Mouse (Mus musculus) embryonic stem cell, embryonic (primary cell): ENCODE measurements around the gene Senp3.

Experiments used
- CTCF ChIA-PET, 4 experiments: fragments of 300-600 bp in 2 of 4; fragments of 350-600 bp in 2 of 4; sonication (Branson Sonifier 250); formaldehyde crosslinking; loops; one replicate each; lab custom pipeline; 2022; ENCODE audit warnings: inconsistent platforms in 2 of 4; lab: Charles Lee
- POLR2A ChIA-PET, 4 experiments: fragments of 300-600 bp in 2 of 4; fragments of 350-600 bp in 2 of 4; sonication (Branson Sonifier 250); formaldehyde crosslinking; loops; one replicate each; lab custom pipeline; 2022; ENCODE audit warnings: antibody characterized with exemption in 4 of 4, inconsistent platforms in 1 of 4; lab: Charles Lee

The Senp3 gene

GRCm38 (mm10) chr11:69681314-69682208, at the start of gene Senp3:
Senp3 (minus strand) TSS chr11:69682084.
- CTCF ChIA-PET = interaction anchor here (0.6 to 8.3 kb wide), 26 partner anchors 9 to 267 kb away, joined by 3 to 155 read pairs (median 5); partner anchors contain the start of genes Sox15 (in 2 of the 4), Eif4a1 (in 1 of the 4) and Fxr2 (in 1 of the 4)
- POLR2A ChIA-PET = interaction anchor here (0.5 to 16.3 kb wide), 103 partner anchors 8 to 990 kb away, joined by 3 to 672 read pairs (median 5); partner anchors contain the start of genes Eif4a1 (in 4 of the 4), Sox15 (in 4 of the 4), Cd68 (in 3 of the 4) and Mpdu1 (in 3 of the 4)

- POLR2A ChIA-PET = interaction anchor here (0.5 to 9.6 kb wide), 22 partner anchors 8 to 290 kb away, joined by 3 to 107 read pairs (median 4); partner anchors contain the start of genes Acap1 (in 1 of the 4), Eif5a (in 1 of the 4), Polr2a (in 1 of the 4) and Tmem95 (in 1 of the 4)
- CTCF ChIA-PET = interaction anchor here (0.5 to 3.2 kb wide), 48 partner anchors 8 to 587 kb away, joined by 3 to 37 read pairs (median 4); partner anchors contain the start of genes Polr2a (in 2 of the 4), Sox15 (in 2 of the 4), Tmem256 (in 2 of the 4) and Tmem95 (in 2 of the 4)
Observed at GRCm38 (mm10) chr11:69731408-69731807, 49.5 kb upstream of the Senp3 start.

- ChIA-PET POLR2A (interaction anchor here in 3 of 4 experiments (0.7 to 9.6 kb wide), 21 partner anchors 9 to 256 kb away, joined by 3 to 107 read pairs (median 4); partner anchors contain the start of genes 2810408A11Rik (in 1 of the 3), Ctdnep1 (in 1 of the 3), Fxr2 (in 1 of the 3) and Neurl4 (in 1 of the 3)), CTCF (interaction anchor here (0.6 to 3.2 kb wide), 22 partner anchors 9 to 940 kb away, joined by 3 to 37 read pairs (median 5); partner anchors contain the start of genes Fxr2 (in 2 of the 4), Sox15 (in 2 of the 4), Tmem95 (in 2 of the 4) and Nlgn2 (in 1 of the 4))
Observed at GRCm38 (mm10) chr11:69729063-69729462, 47.2 kb upstream of the Senp3 start.

- CTCF ChIA-PET = interaction anchor here (0.5 to 2.1 kb wide), 19 partner anchors 9 to 348 kb away, joined by 3 to 11 read pairs (median 4); partner anchors contain the start of genes Eif5a (in 1 of the 4), Fxr2 (in 1 of the 4), Sox15 (in 1 of the 4) and Trp53 (in 1 of the 4)
- POLR2A ChIA-PET = interaction anchor here (0.6 to 2.2 kb wide), 33 partner anchors 8 to 268 kb away, joined by 3 to 9 read pairs (median 4); partner anchors contain the start of genes Cd68 (in 3 of the 4), Mpdu1 (in 1 of the 4), Nlgn2 (in 1 of the 4) and Polr2a (in 1 of the 4)
Observed at GRCm38 (mm10) chr11:69725951-69726350, 44.1 kb upstream of the Senp3 start.

DNA sequence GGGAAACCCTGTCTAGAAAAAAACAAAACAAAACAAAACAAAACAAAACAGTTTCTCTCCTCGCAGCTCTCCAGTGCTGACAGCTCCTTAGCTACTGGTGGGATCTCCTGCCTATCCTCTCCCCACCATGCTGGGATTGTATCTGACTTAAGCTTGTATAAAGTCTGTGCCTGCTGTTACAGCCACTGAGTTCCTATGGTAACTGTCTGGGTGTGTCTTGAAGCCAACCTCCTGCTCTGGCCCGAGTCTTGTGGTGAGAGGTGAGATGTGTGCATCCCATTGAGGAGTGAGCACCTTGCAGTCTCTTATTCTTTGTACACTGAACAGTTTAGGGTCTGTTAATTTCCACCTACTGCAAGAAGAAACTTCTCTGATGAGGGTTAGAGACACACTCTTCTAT, 41.2 kb upstream of the Senp3 start:
- CTCF ChIA-PET = interaction anchor here (0.5 to 1.3 kb wide), 13 partner anchors 9 to 269 kb away, joined by 3 to 7 read pairs (median 3); partner anchors contain the start of genes Fxr2 (in 2 of the 4) and Kctd11 (in 1 of the 4)
- POLR2A ChIA-PET = interaction anchor here in 3 of 4 experiments (0.5 to 2.2 kb wide), 39 partner anchors 8 to 309 kb away, joined by 3 to 16 read pairs (median 3); partner anchors contain the start of genes Senp3 (in 2 of the 3), Sox15 (in 2 of the 3), Trp53 (in 2 of the 3) and Wrap53 (in 2 of the 3)

GRCm38 (mm10) chr11:69720852-69721251, 39.0 kb upstream of the Senp3 start:
- POLR2A ChIA-PET = interaction anchor here in 3 of 4 experiments (0.7 to 24.5 kb wide), 8 partner anchors 16 to 156 kb away, joined by 3 to 672 read pairs (median 17); partner anchors contain the start of genes Cd68 (in 1 of the 3), Eif4a1 (in 1 of the 3), Fxr2 (in 1 of the 3) and Mpdu1 (in 1 of the 3)
- CTCF ChIA-PET = no interaction called here

- POLR2A ChIA-PET = interaction anchor here (0.6 to 24.5 kb wide), 57 partner anchors 9 to 976 kb away, joined by 3 to 672 read pairs (median 4); partner anchors contain the start of genes Cd68 (in 3 of the 4), Senp3 (in 3 of the 4), Sox15 (in 3 of the 4) and Mpdu1 (in 2 of the 4)
- CTCF ChIA-PET = interaction anchor here (0.5 to 12.7 kb wide), 66 partner anchors 8 to 515 kb away, joined by 3 to 155 read pairs (median 5); partner anchors contain the start of genes Sox15 (in 4 of the 4), Fxr2 (in 3 of the 4), Senp3 (in 3 of the 4) and Mpdu1 (in 2 of the 4)
Observed at GRCm38 (mm10) chr11:69719423-69719822, 37.5 kb upstream of the Senp3 start.

DNA sequence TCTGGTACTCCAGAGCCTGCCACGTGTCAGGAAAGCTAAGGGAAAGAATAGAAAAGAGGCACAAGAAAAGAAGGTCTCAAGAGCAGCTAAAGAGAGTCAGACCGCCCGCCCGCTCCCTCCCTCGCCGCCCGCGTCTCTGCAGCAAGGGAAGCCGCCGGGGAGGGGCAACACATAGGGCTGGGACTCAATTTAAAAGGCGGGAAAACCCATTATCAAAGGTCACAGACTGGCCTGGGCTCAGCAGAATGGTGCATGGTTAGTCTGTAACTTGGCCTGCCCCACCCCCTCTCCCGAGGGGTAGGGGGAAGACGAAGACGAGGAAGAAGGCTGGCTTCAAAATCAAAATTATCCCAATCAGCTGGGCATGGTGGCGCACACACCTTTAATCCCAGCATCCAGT, 36.8 kb upstream of the Senp3 start:
- POLR2A ChIA-PET = interaction anchor here (0.6 to 24.5 kb wide), 46 partner anchors 8 to 247 kb away, joined by 3 to 672 read pairs (median 4); partner anchors contain the start of genes Sox15 (in 3 of the 4), Cd68 (in 2 of the 4), Fxr2 (in 2 of the 4) and Mpdu1 (in 2 of the 4)
- CTCF ChIA-PET = interaction anchor here (0.6 to 12.7 kb wide), 40 partner anchors 10 to 640 kb away, joined by 3 to 155 read pairs (median 5); partner anchors contain the start of genes Sox15 (in 4 of the 4), Fxr2 (in 3 of the 4), Senp3 (in 3 of the 4) and Mpdu1 (in 2 of the 4)

GRCm38 (mm10) chr11:69716953-69717352, 35.1 kb upstream of the Senp3 start:
- ChIA-PET POLR2A (interaction anchor here (0.6 to 24.5 kb wide), 55 partner anchors 9 to 263 kb away, joined by 3 to 672 read pairs (median 5); partner anchors contain the start of genes Senp3 (in 4 of the 4), Sox15 (in 3 of the 4), Tnfsf13 (in 3 of the 4) and Trp53 (in 3 of the 4)), CTCF (interaction anchor here (0.5 to 12.7 kb wide), 34 partner anchors 10 to 448 kb away, joined by 3 to 155 read pairs (median 4); partner anchors contain the start of genes Sox15 (in 3 of the 4), Fxr2 (in 2 of the 4), Senp3 (in 2 of the 4) and Tnfsf13 (in 2 of the 4))

DNA sequence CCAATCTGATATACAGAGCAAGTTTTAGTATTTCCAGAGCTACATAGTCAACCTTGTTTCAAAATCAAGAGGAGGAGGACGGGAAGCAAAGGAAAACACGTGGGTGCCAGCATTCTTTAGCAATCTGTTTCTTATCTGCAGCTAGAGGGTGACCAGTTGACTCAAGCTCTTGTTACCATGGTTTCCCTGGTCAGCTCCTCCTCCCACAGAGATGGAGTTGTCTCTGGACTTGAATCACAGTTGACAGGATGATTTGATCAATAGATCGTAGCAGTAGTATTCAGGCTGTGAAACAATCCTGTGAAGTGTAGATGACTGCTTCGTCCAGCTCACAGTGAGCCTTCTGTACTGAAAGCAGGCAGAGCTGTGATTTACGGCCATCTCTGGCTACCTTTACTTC, 34.0 kb upstream of the Senp3 start:
- POLR2A ChIA-PET = interaction anchor here (0.5 to 24.5 kb wide), 74 partner anchors 7 to 594 kb away, joined by 3 to 672 read pairs (median 8); partner anchors contain the start of genes Cd68 (in 4 of the 4), Senp3 (in 4 of the 4), Sox15 (in 4 of the 4) and Tnfsf13 (in 3 of the 4)
- CTCF ChIA-PET = interaction anchor here (0.6 to 12.7 kb wide), 38 partner anchors 9 to 447 kb away, joined by 3 to 155 read pairs (median 4); partner anchors contain the start of genes Senp3 (in 3 of the 4), Fxr2 (in 2 of the 4), Sox15 (in 2 of the 4) and Tnfsf13 (in 2 of the 4)

GRCm38 (mm10) chr11:69715482-69715881, 33.6 kb upstream of the Senp3 start:
- ChIA-PET CTCF (interaction anchor here (0.5 to 12.7 kb wide), 45 partner anchors 9 to 446 kb away, joined by 3 to 155 read pairs (median 4); partner anchors contain the start of genes Fxr2 (in 3 of the 4), Senp3 (in 3 of the 4), Tnfsf13 (in 3 of the 4) and Sox15 (in 2 of the 4)), POLR2A (interaction anchor here (0.5 to 24.5 kb wide), 88 partner anchors 8 to 642 kb away, joined by 3 to 672 read pairs (median 7); partner anchors contain the start of genes Cd68 (in 4 of the 4), Senp3 (in 4 of the 4), Sox15 (in 4 of the 4) and Tnfsf12 (in 3 of the 4))

GRCm38 (mm10) chr11:69714636-69715329, 32.9 kb upstream of the Senp3 start:
- ChIA-PET POLR2A (interaction anchor here (0.5 to 24.5 kb wide), 101 partner anchors 8 to 642 kb away, joined by 3 to 672 read pairs (median 6); partner anchors contain the start of genes Cd68 (in 4 of the 4), Eif4a1 (in 4 of the 4), Senp3 (in 4 of the 4) and Sox15 (in 4 of the 4)), CTCF (interaction anchor here (0.5 to 12.7 kb wide), 34 partner anchors 9 to 206 kb away, joined by 3 to 155 read pairs (median 4); partner anchors contain the start of genes Senp3 (in 3 of the 4), Sox15 (in 3 of the 4), Tnfsf13 (in 3 of the 4) and Fxr2 (in 2 of the 4))

GRCm38 (mm10) chr11:69712954-69713672, 31.2 kb upstream of the Senp3 start:
- ChIA-PET CTCF (interaction anchor here (0.6 to 12.7 kb wide), 18 partner anchors 10 to 166 kb away, joined by 3 to 155 read pairs (median 5); partner anchors contain the start of genes Senp3 (in 2 of the 4), Sox15 (in 2 of the 4), Cd68 (in 1 of the 4) and Fxr2 (in 1 of the 4)), POLR2A (interaction anchor here (0.6 to 24.5 kb wide), 78 partner anchors 7 to 389 kb away, joined by 3 to 672 read pairs (median 5); partner anchors contain the start of genes Senp3 (in 4 of the 4), Cd68 (in 3 of the 4), Sox15 (in 3 of the 4) and Tnfsf13 (in 3 of the 4))

- POLR2A ChIA-PET = interaction anchor here (0.7 to 24.5 kb wide), 50 partner anchors 5 to 578 kb away, joined by 3 to 672 read pairs (median 5); partner anchors contain the start of genes Cd68 (in 4 of the 4), Senp3 (in 3 of the 4), Sox15 (in 3 of the 4) and Trp53 (in 3 of the 4)
- CTCF ChIA-PET = interaction anchor here in 3 of 4 experiments (0.8 to 12.7 kb wide), 8 partner anchors 9 to 55 kb away, joined by 3 to 155 read pairs (median 4); partner anchors contain the start of genes Senp3 (in 2 of the 3), Sox15 (in 1 of the 3) and Tnfsf13 (in 1 of the 3)
Observed at GRCm38 (mm10) chr11:69711082-69711481, 29.2 kb upstream of the Senp3 start.
